Mouse (Mus musculus): ENCODE results near the gene Phpt1.

The Phpt1 gene

DNA sequence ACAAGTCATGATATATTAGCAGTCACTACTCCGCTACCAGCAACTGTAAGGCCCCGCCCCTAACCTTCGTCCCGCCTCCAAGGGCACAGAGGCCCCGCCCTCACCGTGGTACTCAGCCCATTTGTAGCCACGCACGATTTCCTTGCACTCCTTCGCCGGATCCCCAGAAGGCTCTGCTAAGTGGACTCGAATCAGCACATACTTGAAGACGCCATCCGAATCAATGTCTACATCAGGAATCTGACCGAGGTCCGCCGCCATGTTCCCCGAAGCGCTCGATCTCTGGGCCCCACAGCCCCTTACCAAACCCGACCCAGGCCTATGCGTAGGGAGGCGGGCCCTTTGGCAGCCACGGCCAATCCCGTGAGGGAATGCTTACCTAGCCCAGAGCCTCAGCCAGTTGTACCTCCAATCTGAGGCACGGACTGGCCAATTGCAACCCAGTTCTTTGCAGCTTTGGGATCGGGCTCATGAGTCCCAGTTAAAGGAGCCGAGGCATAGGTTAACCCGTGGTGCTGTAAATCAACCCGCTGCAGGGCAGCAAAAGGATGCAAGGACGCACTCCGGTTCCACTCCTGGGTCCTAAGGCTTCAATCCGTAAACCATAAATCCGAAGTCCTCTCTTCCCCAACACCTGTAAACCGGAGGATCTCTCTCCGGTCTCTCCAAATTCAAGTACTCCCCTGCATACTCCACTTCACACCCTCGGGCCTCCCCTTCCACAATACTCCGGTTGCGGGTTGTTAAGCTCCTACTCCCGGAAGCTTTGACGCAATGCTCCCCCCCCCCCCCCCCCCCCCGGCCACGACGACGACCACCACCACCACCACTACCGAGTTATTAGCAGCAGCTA, at the start of gene Phpt1, which contains the start of gene Mamdc4:
TSS of gene Phpt1 (minus strand) at position 646 of the 853 bp plus-strand sequence.
TSS of gene Mamdc4 (minus strand) at position 267 of the 853 bp plus-strand sequence.
- DNase-seq (ENCODE audit: low read depth, low spot score) = peak; percentile 97

DNA sequence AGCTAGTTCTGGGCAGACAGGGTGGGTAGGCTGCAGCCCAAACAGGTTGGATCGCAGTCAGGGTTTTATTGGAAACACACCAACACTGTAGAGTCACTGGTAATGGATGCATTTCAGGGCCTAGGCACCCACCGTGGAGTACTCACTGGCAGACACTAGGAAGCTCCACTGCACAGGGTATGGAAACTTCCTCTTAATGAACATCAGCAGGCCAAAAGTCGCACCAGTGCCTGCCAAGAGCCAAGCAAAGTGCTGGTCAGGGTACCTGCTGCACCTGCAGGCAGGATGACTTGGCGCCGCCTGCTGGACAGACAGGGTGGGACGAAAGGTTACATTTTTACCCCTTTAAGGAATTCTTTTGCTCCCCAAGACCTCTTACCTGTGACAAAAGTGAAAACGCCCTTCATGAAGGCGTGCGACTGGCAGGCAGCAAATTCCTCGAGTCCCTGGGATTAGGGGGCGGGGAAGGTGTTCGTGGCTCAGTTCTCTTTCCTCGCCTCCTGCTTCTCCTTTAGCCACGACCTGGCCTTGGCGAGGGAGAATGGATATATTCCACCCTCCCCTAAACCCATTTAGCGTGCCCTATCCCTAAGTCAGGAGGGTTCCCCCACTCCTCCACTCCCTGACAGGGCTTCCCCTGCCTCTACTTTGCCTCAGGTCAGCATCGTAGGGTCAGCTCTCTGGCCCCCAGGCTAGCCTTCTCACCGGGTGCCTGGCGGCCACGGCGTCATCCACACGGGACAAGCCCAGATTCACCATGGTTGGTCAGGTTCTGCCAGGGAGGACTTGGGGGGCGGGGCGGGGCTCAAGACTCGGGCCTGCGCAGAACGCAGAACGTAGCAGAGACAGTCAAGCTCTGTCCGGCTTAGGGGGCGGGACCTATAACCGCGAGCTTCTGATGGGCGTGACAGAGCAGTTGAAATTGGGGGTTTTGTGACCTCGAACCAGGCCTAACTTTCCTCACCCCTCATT, 46.5 kb upstream of the Phpt1 start, which contains the start of gene Tmem141:
TSS of gene Tmem141 (minus strand) at position 777 of the 972 bp plus-strand sequence.
- DNase-seq (ENCODE audit: low read depth, low spot score) = peak; percentile 73

DNA sequence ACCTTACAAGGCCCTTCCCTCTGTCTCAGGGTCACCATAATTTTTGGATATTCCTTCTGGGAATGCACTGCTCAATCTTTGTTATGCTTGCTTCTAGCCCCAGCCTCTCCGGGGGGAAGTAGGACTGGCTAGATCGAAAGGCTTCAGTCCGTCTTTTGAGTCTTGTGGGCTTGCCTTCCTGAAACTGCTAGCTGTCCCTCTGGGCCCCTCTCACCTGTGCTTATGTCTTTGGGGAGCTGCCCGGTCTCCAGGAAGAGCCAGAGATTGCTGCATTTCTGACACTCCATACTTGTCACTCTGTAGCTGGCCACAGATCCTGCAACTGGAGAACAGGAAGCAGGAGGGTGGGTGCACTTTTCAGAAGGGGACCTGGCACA, 45.8 kb upstream of the Phpt1 start:
- DNase-seq (ENCODE audit: low read depth, low spot score) = no peak

DNA sequence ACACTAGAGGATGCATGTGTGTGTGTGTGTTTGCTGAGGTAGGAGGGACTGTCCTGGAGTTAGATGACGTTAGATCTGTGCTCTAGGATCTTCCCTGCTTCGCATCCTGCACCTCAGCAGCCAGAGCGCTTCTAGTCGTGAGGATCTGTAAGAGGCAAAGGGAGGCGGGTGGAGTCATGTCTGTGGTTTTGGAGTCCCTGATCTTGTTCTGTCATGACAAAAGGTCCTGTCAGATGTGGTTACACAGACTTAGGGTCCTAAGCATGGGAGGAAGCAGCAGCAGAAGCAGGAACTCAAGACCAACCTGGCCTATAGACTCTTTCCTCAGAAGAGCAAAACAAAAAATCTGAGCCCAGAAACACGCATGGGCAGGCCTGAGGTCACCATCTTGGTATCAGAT, 45.4 kb upstream of the Phpt1 start:
- no peak for DNase-seq (ENCODE audit: low read depth, low spot score)

DNA sequence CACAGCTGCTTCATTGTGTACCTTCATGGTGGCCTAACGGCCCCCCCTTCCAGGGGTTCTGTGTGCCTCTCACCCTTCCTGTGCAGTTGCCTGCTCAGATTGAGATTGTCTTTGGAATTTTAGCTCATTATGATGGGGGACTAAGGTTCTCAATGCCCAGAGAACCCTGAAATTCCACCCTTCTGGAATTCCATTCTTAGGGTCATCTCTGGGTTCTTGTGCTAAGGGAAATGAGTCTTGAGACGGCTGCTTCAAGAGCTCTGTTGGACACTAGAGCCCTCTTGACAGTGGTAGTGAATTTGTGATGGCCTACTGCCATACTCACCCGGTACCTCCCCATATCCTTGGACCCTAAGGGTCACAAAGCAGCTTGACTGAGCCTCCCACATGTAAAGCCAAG, 42.6 kb upstream of the Phpt1 start, which contains the start of gene Ccdc183:
TSS of gene Ccdc183 (minus strand) at position 101 of the 400 bp plus-strand sequence.
- DNase-seq (ENCODE audit: low read depth, low spot score) = no peak

DNA sequence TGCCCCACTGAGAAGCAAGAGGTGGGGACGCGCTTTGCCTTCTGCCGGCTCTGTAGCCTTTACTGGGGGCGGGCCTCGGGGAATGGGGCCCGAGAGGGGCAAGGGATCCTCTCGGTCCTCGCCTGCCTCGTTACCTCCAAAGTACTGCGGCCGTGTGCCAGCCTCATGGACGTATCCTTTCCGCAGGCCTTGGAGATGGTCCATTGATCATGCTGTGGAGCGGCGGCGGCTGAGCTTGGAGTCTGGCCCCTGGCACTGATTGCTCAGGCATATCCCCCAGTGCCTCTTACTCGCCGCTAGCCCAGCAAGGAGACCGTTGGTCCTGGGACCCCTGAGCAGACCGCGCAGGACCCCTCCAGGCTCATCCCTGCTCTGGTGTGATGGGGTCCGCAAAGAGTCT, 41.4 kb upstream of the Phpt1 start:
- DNase-seq (ENCODE audit: low read depth, low spot score) = no peak

DNA sequence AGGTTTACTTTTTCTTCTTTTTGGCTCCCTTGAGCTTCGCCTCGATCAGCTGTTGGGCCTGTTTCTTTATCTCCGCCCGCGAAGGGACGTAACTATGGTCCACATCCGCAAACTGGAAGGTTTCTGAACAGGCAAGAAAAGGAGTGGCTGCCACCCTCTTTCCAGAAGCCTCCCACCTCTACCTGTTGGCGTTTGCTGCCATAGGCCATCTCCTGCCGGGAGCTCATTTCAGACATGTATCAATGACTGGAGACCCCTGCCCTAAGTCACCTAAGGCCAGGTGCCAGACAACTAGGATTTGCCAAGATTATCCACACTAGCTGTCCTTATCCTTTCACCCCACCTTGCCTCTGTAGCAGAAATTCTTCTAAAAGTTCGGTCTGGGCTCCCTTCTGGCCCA, 33.6 kb upstream of the Phpt1 start:
- no peak for DNase-seq (ENCODE audit: low read depth, low spot score)

DNA sequence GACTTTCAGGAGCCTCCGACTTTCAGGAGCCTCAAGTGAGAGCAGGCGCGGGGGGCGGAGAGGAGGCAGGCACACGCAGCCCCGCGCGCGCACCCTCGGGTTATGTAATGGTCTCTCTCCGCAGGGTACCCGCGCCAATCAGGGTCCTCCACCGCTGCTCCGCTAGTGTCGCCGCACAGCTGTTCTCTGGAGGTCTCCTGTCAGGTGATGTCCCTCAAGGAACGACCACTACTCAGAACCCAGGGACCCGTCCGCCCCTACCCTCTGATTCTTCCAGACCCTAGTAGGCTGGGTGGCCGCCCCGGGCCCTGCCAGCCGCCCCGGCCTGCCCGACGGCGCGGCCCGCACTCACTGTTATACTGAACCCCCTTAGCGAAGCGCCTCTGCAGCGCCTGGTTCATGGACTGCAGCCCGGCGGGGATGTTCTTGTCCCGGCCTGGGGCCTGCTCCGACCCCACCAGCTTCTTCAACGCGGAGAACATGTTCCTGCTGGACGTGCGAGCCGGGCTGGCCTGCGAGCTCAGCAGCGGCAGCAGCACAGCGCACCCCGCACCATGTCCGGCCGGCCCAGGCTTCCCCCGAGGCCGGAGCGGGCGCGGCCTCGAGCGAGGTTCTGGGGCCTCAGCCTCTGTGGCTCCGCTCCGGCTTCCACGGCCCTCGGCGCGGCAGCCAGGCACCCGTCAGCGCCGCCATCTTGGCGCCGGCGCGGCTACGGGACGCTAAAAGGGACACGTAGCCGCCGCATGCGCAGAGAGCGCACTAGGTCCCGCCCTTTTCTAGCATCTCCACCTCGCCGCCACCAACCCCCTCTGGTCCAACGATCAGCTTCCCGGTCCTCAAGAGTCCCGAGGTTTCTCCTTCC, 33.0 kb upstream of the Phpt1 start, which contains the start of gene Rabl6:
TSS of gene Rabl6 (minus strand) at position 761 of the 862 bp plus-strand sequence.
- DNase-seq (ENCODE audit: low read depth, low spot score) = peak; percentile 83

DNA sequence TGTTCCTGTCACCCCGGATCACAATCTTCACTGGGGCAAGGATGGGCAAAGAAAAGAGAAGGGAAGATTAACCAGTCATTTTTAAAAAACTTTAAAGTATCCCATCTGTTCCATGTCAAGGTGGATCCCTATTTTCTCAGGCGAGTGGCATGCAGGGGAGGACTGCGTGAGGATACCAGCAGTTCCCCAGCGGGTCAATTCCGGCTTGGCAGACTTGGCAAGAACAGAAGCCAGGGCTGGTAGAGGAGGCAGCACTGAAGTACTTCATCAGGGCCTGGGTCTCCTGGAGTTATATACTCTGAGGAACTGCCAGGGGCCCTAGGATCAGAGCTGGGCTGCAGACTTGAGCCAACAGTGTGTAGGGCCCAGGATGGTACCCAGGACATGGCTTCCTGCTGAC, 27.5 kb upstream of the Phpt1 start:
- no peak for DNase-seq (ENCODE audit: low read depth, low spot score)

DNA sequence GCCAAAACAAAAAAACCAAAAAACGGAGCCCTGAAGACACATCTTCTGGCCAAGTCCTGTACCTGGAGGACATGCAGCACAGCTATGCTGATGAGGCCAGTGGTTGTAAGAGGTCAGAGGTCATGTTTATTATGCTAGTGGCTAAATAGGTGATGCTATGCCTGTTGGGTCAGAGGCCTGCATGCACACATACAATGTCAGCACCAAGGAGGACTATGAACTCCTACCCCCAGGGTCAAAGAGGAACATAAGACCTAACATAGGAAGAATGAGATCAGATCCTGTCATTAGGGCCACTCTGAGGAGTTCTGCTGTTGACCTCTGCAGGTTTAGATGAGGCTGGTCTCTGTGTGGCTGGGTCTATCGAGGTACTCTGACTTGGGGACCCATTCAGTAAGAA, 25.0 kb upstream of the Phpt1 start:
- no peak for DNase-seq (ENCODE audit: low read depth, low spot score)

DNA sequence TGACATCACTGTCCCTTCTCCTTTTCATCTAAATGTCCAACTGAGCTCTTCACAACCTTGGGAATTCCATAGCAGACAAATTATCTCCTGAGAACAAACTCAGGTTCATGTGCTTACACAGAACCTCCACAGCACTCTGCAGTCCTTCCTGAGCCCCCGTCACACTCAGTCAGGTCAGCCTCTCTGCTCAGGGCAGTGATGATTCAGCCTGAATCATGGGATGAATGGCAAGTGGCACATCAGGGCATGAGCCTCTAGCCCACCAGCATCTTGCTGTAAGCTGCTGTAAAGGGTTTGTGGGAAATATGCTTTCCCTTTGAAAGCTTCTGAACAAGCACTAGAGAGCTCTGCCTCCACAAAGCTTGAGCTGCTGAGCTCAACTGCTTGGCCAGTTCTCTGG, 23.7 kb upstream of the Phpt1 start:
- no peak for DNase-seq (ENCODE audit: low read depth, low spot score)

DNA sequence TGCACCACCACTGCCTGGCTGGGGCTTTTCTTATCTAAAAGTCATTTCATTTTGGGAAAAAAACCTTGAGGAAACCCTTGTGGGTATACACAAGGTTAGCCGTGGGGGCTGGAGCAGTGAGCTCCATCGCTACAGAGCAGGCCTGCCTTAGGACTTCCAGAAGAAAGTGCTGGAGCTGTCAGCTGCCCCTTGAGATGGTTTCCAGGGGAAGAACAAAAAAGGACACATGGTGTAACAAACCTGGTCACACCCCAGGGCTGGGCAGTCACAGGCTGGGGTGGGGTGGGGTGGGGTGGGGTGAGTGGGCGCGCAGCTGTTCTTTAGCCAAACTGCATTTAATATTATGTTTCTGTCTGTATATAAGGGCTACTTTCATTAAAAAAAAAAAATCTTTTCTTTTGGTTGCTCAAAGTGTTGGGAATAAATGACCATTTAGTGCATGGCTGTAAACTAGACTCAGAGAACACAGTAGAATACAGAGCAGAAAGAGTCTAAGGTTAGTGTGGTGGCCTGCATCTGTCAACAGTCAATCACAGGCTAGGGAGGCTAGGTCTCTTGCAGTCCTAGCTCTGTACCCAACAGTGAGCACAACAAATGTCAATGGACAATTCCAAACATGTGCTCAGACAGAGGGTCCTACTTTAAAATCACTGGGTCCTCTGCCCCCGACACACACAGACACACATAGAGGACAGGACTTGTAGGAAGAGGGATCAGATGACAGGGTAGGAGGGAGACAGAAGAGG, 21.9 kb upstream of the Phpt1 start:
- no peak for DNase-seq (ENCODE audit: low read depth, low spot score)

DNA sequence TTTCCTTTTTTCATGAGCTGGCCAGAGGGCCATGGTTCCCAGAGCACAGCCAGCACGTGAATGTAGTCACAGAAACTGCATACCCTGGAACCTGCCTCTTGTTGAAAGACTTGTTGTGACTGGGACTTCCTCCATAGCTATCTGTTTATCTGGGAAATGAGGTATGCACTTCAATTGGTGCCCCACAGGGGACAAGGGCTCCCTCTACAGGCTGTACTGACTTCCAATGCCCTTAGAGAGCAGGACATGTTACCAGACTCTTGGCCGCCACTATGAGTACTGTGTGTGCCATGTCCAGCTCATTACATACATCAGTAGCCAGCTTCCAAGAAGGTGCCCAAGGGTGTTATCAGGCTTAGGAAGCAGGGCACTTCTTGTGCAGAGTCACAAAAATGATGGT, 16.8 kb upstream of the Phpt1 start:
- no peak for DNase-seq (ENCODE audit: low read depth, low spot score)

DNA sequence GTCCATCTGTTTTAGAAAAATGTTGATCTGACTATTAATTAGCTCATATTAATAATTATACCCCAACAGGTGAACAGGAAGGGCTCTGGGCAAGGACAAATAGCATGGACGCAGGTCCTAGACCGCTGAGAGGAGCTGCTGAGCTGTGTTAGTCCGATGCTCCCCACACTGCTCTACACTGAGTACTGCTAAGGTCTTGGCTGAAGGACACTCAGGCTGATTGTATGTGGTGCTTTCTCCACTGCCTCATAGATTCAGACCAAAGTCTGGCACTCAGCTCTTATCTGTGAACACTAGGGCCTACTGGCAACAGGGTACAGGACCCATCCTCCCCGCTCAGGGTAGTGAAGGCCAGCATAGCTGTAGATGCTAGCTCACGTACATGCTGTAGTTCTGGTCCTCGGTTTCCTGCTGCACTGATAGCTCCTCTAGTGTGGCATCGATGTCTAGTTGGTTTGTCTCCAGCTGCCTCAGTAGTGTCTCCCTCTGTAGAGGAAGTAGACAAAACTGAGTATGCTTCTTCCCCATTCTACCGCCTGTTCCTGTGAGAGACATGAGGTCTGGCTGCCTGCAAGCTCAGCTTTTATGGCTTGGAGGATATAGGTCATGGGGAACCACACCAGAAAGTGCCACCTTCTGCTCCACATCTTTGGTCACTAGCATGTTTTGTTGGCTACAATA, 13.3 kb upstream of the Phpt1 start:
- no peak for DNase-seq (ENCODE audit: low read depth, low spot score)

DNA sequence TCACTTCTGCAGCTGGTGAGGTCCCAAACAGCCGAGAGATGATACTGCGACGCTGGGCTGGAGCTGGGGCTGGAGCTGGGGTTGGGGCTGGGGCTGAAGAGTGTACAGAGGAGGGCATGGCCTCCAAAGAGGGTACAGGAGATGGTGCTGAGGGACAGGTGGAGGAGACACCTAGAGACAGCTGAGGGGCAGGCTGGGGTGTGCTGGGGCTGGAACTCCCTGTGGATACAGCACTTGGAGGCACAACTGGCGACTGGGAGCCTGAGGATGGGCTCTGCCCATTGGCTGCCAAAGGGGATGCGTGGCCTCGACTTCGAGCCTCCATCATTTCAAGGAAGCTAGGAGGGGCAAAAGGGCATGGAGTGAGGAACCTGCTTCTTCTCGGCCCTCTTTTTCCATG, 12.3 kb upstream of the Phpt1 start:
- no peak for DNase-seq (ENCODE audit: low read depth, low spot score)

DNA sequence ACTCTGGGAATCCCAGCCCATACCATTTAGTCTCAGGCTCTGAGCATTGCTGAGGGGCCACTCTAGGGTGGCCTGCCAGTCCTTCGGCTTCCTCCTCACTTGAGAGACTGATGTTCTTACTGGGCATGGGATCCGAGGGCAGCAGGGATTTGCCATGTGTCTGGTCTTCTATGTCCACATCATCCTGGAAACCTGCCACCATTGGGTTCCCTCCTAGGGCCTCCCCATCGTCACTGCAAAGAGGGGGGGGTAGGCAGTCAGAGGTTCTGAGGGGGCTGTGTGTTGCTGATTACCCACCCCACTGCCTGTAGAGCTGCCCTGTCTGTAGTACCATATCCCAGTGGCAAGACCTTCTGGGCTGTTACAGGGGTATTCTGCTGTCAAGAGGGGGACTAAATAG, 10.6 kb upstream of the Phpt1 start:
- no peak for DNase-seq (ENCODE audit: low read depth, low spot score)

DNA sequence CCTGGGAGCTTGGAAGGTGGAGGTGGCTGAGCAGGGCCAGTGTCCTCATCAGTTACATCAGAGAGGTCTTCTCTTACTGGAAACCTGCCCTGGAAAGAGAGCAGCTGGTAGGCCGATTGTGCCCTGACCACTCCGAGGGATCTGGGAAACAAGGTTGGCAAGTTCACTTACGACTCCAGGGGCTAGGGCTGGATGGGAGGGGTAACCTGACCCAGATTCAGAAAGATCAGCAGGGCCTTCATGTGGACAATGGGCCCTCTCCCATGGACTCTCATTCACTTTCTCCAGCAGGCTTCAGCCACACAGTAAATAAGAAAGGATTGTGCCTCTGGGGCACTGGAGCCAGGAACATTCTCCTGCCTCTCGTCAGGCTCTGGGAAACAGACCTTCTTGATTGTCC, 9.8 kb upstream of the Phpt1 start:
- no peak for DNase-seq (ENCODE audit: low read depth, low spot score)

DNA sequence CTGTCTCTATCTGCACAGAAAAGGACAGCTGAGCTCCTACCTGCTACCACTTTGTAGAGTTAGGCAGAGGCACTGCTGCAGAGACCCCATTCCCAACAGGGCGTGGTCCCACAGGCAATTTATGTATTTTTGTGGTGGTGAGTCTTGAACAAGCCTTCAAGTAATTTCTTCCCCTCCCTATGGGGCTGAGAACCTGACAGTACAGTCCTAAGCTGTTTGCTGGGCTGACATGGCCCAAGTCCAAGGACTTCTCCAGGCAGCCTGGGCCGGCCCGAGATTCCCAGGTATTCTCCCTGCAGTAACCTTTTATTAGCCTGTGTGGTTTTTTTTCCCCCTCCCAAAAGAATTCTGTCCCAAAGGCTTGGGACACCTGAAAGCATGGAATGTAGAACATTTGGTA, 9.1 kb upstream of the Phpt1 start:
- no peak for DNase-seq (ENCODE audit: low read depth, low spot score)

DNA sequence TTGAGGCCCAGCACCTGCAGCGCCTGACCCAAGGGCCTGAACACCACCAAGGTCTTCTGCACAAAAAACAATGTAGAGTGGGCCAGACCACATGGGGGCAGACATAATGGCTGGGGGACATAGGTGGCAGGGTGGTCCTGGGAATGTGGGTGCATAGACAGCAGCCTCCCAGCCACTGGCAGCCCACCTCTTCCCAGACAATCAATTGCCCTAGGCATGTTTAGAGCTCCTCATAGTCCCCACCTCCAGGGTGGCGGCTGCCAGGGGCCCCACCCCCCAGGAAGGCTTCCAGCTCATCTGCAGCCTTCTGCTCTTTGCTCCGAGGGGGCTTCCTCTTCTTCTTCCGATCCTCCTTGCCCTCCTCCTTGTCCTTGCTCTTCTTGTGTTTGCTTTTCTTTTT, 8.5 kb upstream of the Phpt1 start:
- no peak for DNase-seq (ENCODE audit: low read depth, low spot score)

DNA sequence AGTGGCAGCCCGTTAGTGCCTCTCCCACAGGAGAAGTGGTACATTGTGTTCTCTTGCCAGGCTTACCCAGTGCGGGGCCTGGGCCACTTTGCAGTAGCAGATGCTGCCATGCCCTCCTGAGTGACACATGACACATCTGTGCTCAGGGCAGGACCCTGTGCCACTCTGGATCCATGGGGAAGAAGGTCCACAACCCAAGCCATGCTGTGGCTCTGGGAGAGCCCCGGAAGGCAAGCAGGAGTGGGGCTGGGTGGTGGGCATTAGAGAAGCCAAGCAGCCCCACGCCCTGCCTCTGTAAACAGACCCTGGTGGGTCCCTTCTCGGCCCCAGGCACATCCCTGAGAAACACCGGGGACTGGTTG, 8.1 kb upstream of the Phpt1 start:
- no peak for DNase-seq (ENCODE audit: low read depth, low spot score)

Measured in skeletal muscle tissue, adult 2 months (tissue).